Mouse (Mus musculus) megakaryocyte-erythroid progenitor cell, adult 5-6 weeks (primary cell): ENCODE data around the gene Ddhd1. TPM values are rescaled to one million over a fixed set of nuclear protein-coding genes. Genes with fewer than 3 reads are reported as not detected.
A peak's percentile ranks its signal among the peaks of the same experiment; 100 is the strongest.
"Not testable (repeated sequence)": the region's sequence is repeated elsewhere in the genome, so short reads cannot be mapped to it uniquely, and the experiment has no call there.

Experiments used
- ATAC-seq: replicated peaks from 2 replicates; pipeline ENCODE4 v1.8.0; 2016; ENCODE audit warnings: mild to moderate bottlenecking, inconsistent platforms; ENCODE audit not compliant: severe bottlenecking, poor library complexity, low FRiP score, low TSS enrichment
- total RNA-seq, 2 experiments: library from RNA; stranded (forward) in 1 of 2; stranded (reverse) in 1 of 2; fragments of 200-1000, 215-1000 nt in 1 of 2; fragments of >200 nt in 1 of 2; fragmentation: Nextera tagmentation in 1 of 2; gene quantifications; 2 replicates each; pipeline ENCODE4 v1.2.3; 2014 to 2017

Ddhd1 gene
- total RNA-seq, 2 experiments from 2014 or later = 25.5 to 42.8 TPM

DNA sequence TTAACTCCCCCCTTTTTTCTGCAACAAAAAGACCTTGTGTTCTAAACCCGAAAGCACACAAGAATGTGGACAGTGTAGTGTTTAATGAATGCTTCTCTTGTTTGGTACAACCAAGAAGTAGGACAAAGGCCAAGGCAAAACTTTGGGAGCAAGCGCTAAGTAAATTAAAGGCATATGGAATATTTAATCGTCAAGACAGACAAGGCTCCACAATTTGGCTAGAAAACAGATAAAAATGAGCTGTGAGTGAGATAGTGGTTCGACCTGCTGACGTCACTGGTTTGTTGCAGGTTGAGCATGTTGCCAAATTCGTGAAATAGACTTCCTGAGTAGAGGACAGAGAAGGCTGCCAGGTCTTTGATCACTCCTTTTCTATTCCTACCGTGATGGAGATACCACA, 69.5 kb downstream of the Ddhd1 start:
- no peak for ATAC-seq

- ATAC-seq = no peak
Measured at GRCm38 (mm10) chr14:45587536-45587935, 70.4 kb downstream of the Ddhd1 start.

- ATAC-seq = no peak
Measured at GRCm38 (mm10) chr14:45583494-45584027, 74.4 kb downstream of the Ddhd1 start.

- ATAC-seq = not testable (repeated sequence)
Measured at GRCm38 (mm10) chr14:45580923-45581827, 76.8 kb downstream of the Ddhd1 start.

- peak; percentile 87 for ATAC-seq
Measured at GRCm38 (mm10) chr14:45566066-45566937, 91.6 kb downstream of the Ddhd1 start.

DNA sequence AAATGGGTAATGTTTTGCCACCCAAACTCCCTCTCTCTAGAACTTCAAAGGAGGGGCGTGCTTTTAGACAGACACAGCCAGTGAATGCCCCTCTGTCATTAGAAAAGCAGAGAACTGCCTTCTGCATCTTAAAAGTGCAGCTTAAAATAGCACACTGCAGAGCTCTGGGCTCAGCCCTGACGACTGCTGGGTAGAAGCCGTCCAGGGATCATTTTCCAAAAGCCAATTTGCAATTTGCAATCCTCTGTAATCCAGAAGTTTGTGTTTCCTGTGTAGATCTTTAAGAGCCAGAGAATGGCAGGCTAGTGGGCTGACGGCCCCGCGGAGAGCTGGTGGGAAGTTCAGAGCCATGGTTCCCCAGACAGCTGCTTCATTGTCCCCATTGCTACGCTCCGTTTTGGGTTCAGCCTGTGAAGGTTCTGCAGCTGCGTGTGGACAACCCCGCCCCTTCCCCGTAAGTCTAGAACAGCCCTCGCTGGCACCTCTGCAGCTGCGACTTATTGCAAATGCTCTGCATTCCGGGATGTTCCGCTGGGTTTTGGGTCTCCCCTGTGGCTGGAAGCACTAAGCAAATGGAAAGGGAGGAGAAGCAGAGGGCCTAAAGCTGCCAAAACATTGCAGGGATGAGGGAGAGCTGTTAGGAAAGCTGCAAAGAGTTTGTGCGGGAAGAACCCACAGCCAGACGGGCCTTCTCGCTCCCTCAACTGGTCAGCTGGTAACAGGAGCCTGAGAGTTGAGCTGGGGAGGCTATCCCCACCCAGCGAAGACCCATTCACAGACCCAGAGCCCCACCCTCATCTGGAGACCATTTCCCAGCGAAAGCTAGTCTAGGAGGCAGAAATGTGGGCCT, 92.5 kb downstream of the Ddhd1 start:
- 0 out of 2 replicates have a peak, but pooled peaks have one; percentile 40 for ATAC-seq

- no peak for ATAC-seq
Measured at GRCm38 (mm10) chr14:45563577-45563976, 94.4 kb downstream of the Ddhd1 start.

- ATAC-seq = no peak
Measured at GRCm38 (mm10) chr14:45561681-45562080, 96.3 kb downstream of the Ddhd1 start.

GRCm38 (mm10) chr14:45559018-45559417, 98.9 kb downstream of the Ddhd1 start:
- ATAC-seq = no peak

DNA sequence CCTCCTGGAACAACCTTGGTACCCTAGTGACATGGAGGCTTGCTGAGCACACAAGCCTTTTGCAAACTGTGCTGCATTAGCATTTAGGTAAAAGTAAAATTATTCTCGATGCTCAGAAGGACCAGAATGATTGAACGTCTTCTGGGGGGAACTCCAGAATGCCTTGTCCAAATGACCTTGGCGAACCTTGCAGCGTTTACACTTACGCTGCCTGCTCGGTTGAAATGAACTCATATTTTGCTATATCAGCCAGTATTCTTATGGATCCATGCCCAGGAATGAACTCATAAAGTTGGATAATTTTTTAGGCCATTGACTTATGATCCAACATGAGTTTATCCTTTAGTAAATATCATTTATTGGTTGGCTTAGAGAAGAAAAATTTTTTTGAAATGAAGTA, 103.6 kb downstream of the Ddhd1 start:
- no peak for ATAC-seq

GRCm38 (mm10) chr14:45553854-45554253, 104.1 kb downstream of the Ddhd1 start:
- no peak for ATAC-seq

- ATAC-seq = no peak
Measured at GRCm38 (mm10) chr14:45552431-45552830, 105.5 kb downstream of the Ddhd1 start.

- 0 out of 2 replicates have a peak, but pooled peaks have one; percentile 57 for ATAC-seq
Measured at GRCm38 (mm10) chr14:45551121-45551768, 106.7 kb downstream of the Ddhd1 start.

DNA sequence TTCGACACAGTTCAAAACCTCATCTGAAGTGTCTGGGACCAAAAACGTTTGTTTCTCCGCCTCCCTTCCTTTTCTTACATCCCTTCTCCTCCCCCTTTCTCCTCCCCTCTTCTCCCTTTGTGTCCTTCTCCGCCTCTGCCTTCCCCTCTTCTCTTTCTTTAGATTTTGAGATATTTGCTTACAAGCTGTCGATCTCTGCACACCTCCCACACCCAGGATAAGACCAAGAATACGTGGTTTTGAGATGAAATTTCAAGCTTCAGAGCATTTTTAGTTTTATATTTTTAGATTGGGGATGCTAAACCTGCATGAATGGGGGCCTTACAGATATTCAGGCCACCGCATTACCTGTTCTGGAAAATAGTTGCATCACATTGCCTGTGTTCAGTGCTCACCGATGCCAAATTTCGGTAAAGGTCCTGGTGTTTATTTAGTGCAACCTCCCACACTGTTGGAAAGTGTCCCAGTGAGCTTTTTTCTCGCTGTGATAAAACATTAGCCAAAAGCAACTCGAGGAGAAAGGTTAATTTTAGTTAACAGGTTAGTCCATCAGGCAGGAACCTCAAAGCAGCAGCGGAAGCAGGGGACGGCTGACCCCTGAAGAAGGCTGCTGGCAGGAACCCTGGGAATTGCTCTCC, 107.8 kb downstream of the Ddhd1 start:
- ATAC-seq = no peak

GRCm38 (mm10) chr14:45548118-45548517, 109.8 kb downstream of the Ddhd1 start:
- ATAC-seq = no peak

DNA sequence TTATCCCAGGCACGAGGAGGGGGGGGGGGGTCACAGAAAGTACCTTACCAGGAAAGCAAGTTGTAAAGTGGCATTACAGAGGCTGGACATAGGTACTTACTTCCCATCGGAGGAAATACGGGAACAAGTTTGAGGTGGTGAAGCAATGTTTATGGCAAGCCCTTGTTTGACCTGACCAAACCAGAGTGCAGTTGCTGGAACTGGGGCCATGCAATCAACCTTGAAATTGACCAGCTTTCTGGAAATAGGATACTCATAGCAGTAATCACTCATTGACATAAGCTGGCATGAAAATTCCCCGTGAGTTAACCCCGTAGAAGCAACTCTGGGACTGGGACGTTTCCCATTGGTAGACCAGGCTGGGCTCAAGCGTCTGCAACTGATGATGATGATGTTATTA, 113.0 kb downstream of the Ddhd1 start:
- ATAC-seq = no peak

DNA sequence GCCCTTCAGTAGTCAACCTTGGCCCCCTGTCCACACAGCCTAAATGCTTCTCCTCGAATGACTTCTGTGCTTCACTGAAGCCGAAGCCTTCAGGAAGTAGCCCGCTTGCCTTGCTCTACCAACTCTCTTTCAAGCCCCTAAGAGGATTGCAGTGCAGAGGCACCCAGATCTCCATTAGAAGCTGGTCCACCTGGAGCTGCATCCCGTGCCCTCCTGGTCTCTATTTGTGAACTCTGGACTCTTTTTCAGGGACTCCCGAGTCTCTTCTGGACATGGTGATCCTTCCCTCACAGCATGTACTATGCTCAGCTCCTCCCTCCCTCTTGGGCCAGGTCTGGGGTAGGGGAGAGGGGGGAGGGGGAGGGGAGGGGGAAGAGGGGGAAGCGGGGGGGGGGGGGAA, 113.9 kb downstream of the Ddhd1 start:
- ATAC-seq = no peak
